Mouse (Mus musculus): ENCODE results near the gene Pitx2.

GRCm38 (mm10) chr3:129224806-129225576, 25.3 kb downstream of the Pitx2 start:
- no peak for TF ChIP-seq CTCF (IDR thresholded peaks at IDR 0.05; ENCODE audit: extremely low read depth, insufficient read depth, low read length)
- TF ChIP-seq POLR2A (IDR thresholded peaks at IDR 0.05; ENCODE audit: extremely low read depth, insufficient read depth, low read length) = no peak

Data from cortical plate, adult 2 months (tissue).